Mouse (Mus musculus): ENCODE data around the gene Arsg. TPM values are rescaled to one million over a fixed set of nuclear protein-coding genes. Genes with fewer than 3 reads are reported as not detected.

The Arsg gene
- polyA plus RNA-seq (2015; fragmentation: Nextera tagmentation; extraction: Ambion mirVana) = 9.1 and 9.9 TPM in 2 replicates

GRCm38 (mm10) chr11:109473171-109474085 lies at the start of gene Arsg, which contains the start of gene Slc16a6:
Gene Arsg, plus strand, starts transcription at chr11:109473374.
Gene Slc16a6, minus strand, starts transcription at chr11:109473598.
- no peaks in the 10 kb centered on the region for H3K36me3 ChIP-seq (ENCODE audit: insufficient read depth, low read length)
- no peaks in the 10 kb centered on the region for H3K27me3 ChIP-seq (ENCODE audit: insufficient read depth, low read length)
- DNase-seq (ENCODE audit: low spot score) (peak; percentile 80), ATAC-seq (replicated peaks; ENCODE audit: low FRiP score, low read depth) (peak; percentile 86)
- under 1% methylated on average over 101 of the region's 111 CpGs for WGBS
- no peak for TF ChIP-seq CTCF (IDR thresholded peaks at IDR 0.05; ENCODE audit: low read depth)
- H3K9me3 ChIP-seq (replicated peaks; ENCODE audit: low read length) = no peaks in the 10 kb centered on the region
- H3K9ac ChIP-seq (ENCODE audit: low read depth, low read length) = peak within 1 kb of the TSS; percentile 85
- peak within 1 kb of the TSS; percentile 98 for H3K4me2 ChIP-seq (ENCODE audit: low read length)
- H3K27ac ChIP-seq = peak within 1 kb of the TSS; percentile 84
- H3K4me3 ChIP-seq (replicated peaks; ENCODE audit: low read depth, low read length) = peak within 1 kb of the TSS; percentile 81
- no peaks in the 10 kb centered on the region; the same call in 1 of the 2 replicates for H3K4me1 ChIP-seq (replicated peaks; ENCODE audit: insufficient read depth, low read length)

DNA sequence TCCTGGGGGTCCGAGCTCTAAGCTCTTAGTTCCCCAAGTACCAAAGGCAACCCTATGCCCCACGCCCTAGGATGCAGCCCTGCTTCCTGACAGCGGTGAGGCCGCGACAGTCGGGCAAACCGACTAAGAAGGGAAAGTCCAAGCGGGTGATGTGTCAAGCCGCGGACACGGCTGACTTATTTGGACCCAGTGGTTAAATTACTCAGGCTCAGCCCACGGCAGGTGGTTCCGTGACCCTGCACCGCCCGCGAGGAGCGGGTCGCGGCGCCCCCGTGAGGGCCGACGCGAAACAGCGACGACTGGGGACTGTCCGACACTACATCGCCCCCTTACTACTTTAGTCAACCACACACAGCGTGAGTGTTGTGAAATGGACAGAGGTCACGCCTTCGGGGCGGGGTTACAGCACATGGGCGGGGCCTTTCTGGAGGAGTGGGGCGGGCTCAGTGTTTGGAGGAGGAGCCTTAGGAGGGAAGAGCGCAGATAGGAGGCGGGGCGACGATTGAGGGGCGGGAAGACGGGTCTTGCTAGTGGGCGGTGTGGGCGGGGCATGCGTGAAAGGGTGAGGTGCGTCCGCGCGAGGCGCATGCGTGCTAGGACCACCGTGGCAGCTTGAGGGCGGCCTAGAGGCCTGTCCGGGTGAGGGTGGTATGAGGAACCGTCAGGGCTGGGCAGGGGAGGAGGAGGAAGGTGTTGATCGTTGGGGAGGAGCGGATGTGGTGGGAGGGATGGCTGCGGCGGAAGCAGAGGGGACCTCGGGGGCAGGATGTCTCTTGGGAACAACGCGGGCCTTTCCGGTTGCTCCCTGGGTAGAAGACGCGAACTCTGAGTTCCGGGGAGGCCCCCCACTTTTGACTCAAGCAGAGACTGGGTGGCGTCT lies 47.5 kb upstream of the Arsg start, which contains the start of gene Amz2:
Gene Amz2 (plus strand): TSS at position 555 of the 880 bp plus-strand sequence.
- DNase-seq (ENCODE audit: low spot score) = peak; percentile 99
- under 1% methylated on average over 65 of the region's 65 CpGs for WGBS
- Histone ChIP-seq H3K4me1 (replicated peaks; ENCODE audit: insufficient read depth, low read length) (0 out of 2 replicates have a peak, but pooled peaks cover 4% of the 10 kb centered on the region), H3K36me3 (ENCODE audit: insufficient read depth, low read length) (peaks cover 14% of the 10 kb centered on the region; the same call in 1 of the 2 replicates), H3K9ac (ENCODE audit: low read depth, low read length) (peak within 1 kb of the TSS; percentile 60), H3K27me3 (ENCODE audit: insufficient read depth, low read length) (no peaks in the 10 kb centered on the region), H3K4me3 (replicated peaks; ENCODE audit: low read depth, low read length) (peak within 1 kb of the TSS; percentile 43), H3K27ac (peak within 1 kb of the TSS; percentile 69), H3K4me2 (ENCODE audit: low read length) (peak within 1 kb of the TSS; percentile 48), H3K9me3 (replicated peaks; ENCODE audit: low read length) (no peaks in the 10 kb centered on the region)
- peak; percentile 90 for TF ChIP-seq CTCF (IDR thresholded peaks at IDR 0.05; ENCODE audit: low read depth)
- ATAC-seq (replicated peaks; ENCODE audit: low FRiP score, low read depth) = peak; percentile 96

- peak overlapping the region; percentile 69 for H3K27ac ChIP-seq
- peak overlapping the region; percentile 60 for H3K9ac ChIP-seq (ENCODE audit: low read depth, low read length)
- peaks cover 14% of the 10 kb centered on the region for H3K36me3 ChIP-seq (ENCODE audit: insufficient read depth, low read length)
- WGBS = under 1% methylated on average over 11 of the region's 11 CpGs
- H3K4me1 ChIP-seq (replicated peaks; ENCODE audit: insufficient read depth, low read length) = 0 out of 2 replicates have a peak, but pooled peaks cover 4% of the 10 kb centered on the region
- peak overlapping the region; percentile 43 for H3K4me3 ChIP-seq (replicated peaks; ENCODE audit: low read depth, low read length)
- no peaks in the 10 kb centered on the region for H3K27me3 ChIP-seq (ENCODE audit: insufficient read depth, low read length)
- ATAC-seq (replicated peaks; ENCODE audit: low FRiP score, low read depth) (no peak; the same call in 1 of the 2 replicates), DNase-seq (ENCODE audit: low spot score) (no peak)
- no peak for TF ChIP-seq CTCF (IDR thresholded peaks at IDR 0.05; ENCODE audit: low read depth)
- peak overlapping the region; percentile 48 for H3K4me2 ChIP-seq (ENCODE audit: low read length)
- H3K9me3 ChIP-seq (replicated peaks; ENCODE audit: low read length) = no peaks in the 10 kb centered on the region
Observed at GRCm38 (mm10) chr11:109426272-109426586, 46.9 kb upstream of the Arsg start.

DNA sequence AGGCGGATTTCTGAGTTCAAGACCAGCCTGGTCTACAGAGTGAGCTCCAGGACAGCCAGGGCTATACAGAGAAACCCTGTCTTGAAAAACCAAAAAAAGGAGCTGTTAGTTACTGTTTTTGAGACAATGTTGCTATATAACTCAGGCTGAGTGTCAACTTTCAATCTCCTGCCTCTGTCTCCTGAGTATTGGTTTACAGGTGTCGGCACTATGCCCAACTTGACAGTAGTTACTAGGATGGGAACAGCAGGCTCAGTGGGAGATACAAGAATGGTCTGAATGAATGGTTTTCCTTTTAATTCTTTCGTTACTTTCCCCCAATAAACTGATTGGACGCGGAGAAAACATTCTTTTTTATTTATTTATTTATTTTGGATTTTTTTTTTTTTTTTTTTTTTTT lies 45.8 kb upstream of the Arsg start:
- WGBS = 95% methylated on average over 5 of the region's 5 CpGs
- H3K9ac ChIP-seq (ENCODE audit: low read depth, low read length) = no peak overlapping the region
- no peaks in the 10 kb centered on the region for H3K9me3 ChIP-seq (replicated peaks; ENCODE audit: low read length)
- no peak overlapping the region for H3K4me3 ChIP-seq (replicated peaks; ENCODE audit: low read depth, low read length)
- H3K27me3 ChIP-seq (ENCODE audit: insufficient read depth, low read length) = no peaks in the 10 kb centered on the region
- no peak for TF ChIP-seq CTCF (IDR thresholded peaks at IDR 0.05; ENCODE audit: low read depth)
- no peak overlapping the region for H3K27ac ChIP-seq
- 0 out of 2 replicates have a peak, but pooled peaks cover 4% of the 10 kb centered on the region for H3K4me1 ChIP-seq (replicated peaks; ENCODE audit: insufficient read depth, low read length)
- no peak overlapping the region for H3K4me2 ChIP-seq (ENCODE audit: low read length)
- ATAC-seq (replicated peaks; ENCODE audit: low FRiP score, low read depth) = no peak
- DNase-seq (ENCODE audit: low spot score) = no peak
- H3K36me3 ChIP-seq (ENCODE audit: insufficient read depth, low read length) = peaks cover 14% of the 10 kb centered on the region

DNA sequence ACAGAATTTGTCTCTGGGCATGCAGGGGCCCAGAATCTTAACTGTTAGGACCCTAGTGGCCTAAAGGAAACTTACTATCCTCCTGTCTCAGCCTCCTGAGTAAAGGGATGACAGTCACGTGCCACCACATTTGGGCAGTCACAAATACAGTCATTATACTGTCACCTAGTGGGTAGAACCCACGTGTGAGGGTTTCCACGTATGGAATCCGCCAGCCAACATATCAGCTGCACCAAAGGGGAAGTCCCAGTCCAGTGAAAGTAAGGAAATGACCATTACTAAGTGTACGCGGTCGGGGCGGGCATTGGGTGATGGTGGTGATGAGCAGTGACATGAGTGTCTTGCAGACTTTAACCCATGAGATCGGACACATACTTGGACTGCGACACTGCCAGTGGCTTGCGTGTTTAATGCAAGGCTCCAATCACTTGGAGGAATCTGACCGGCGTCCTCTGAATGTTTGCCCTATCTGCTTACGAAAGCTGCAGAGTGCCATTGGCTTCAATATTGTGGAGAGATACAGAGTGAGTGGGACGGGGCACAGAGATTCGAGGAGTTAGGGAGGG lies 38.9 kb upstream of the Arsg start:
- Histone ChIP-seq H3K4me2 (ENCODE audit: low read length) (no peak overlapping the region), H3K4me3 (replicated peaks; ENCODE audit: low read depth, low read length) (no peak overlapping the region), H3K9me3 (replicated peaks; ENCODE audit: low read length) (no peaks in the 10 kb centered on the region), H3K4me1 (replicated peaks; ENCODE audit: insufficient read depth, low read length) (no peaks in the 10 kb centered on the region), H3K27ac (no peak overlapping the region), H3K9ac (ENCODE audit: low read depth, low read length) (no peak overlapping the region), H3K27me3 (ENCODE audit: insufficient read depth, low read length) (no peaks in the 10 kb centered on the region), H3K36me3 (ENCODE audit: insufficient read depth, low read length) (peaks cover 26% of the 10 kb centered on the region)
- ATAC-seq (replicated peaks; ENCODE audit: low FRiP score, low read depth) (no peak), DNase-seq (ENCODE audit: low spot score) (no peak)
- 91% methylated on average over 16 of the region's 16 CpGs for WGBS
- TF ChIP-seq CTCF (IDR thresholded peaks at IDR 0.05; ENCODE audit: low read depth) = no peak
